Mouse (Mus musculus) limb, embryonic 14.5 days (tissue): ENCODE measurements around the gene C530008M17Rik. TPM values are rescaled to one million over a fixed set of nuclear protein-coding genes. Genes with fewer than 3 reads are reported as not detected.

Experiments used
- ATAC-seq: fragments of 200-750 bp; cut with Nextera tagmentation; 2 replicates; pipeline ENCODE4 v1.8.0; 2017; ENCODE audit warnings: low read depth, moderate number of reproducible peaks, moderate TSS enrichment; ENCODE audit not compliant: low FRiP score
- DNase-seq: peaks from one replicate; pipeline ENCODE4 v3.0.0-alpha.2; 2015; ENCODE audit warnings: low spot score
- H3K27ac ChIP-seq: fragments of 300-500 bp; sonication (generic); replicated peaks from 2 replicates; pipeline ENCODE4 v1.5.1; 2014; ENCODE audit warnings: low read depth, mild to moderate bottlenecking, low read length, moderate library complexity, mixed read lengths
- H3K27me3 ChIP-seq: fragments of 300-500 bp; sonication (generic); 2 replicates; pipeline ENCODE4 v1.6.1; 2014; ENCODE audit warnings: low read length, mixed read lengths; ENCODE audit not compliant: control insufficient read depth, insufficient read depth
- H3K36me3 ChIP-seq: fragments of 300-500 bp; sonication (generic); 2 replicates; pipeline ENCODE4 v1.6.1; 2014; ENCODE audit warnings: mild to moderate bottlenecking, low read length, moderate library complexity, mixed read lengths; ENCODE audit not compliant: control insufficient read depth, insufficient read depth
- H3K4me1 ChIP-seq: fragments of 300-500 bp; sonication (generic); 2 replicates; pipeline ENCODE4 v1.6.1; 2014; ENCODE audit warnings: antibody characterized with exemption, low read length, mixed read lengths; ENCODE audit not compliant: control insufficient read depth, insufficient read depth
- H3K4me2 ChIP-seq: fragments of 300-500 bp; sonication (generic); replicated peaks from 2 replicates; pipeline ENCODE4 v1.6.1; 2014; ENCODE audit warnings: low read depth, mild to moderate bottlenecking, low read length, moderate library complexity; ENCODE audit not compliant: severe bottlenecking
- H3K4me3 ChIP-seq: fragments of 300-500 bp; sonication (generic); replicated peaks from 2 replicates; pipeline ENCODE4 v1.5.1; 2014; ENCODE audit warnings: low read length
- H3K9ac ChIP-seq: fragments of 300-500 bp; sonication (generic); 2 replicates; pipeline ENCODE4 v1.6.1; 2014; ENCODE audit warnings: mild to moderate bottlenecking, low read depth, low read length, moderate library complexity; ENCODE audit not compliant: severe bottlenecking
- H3K9me3 ChIP-seq: fragments of 300-500 bp; sonication (generic); 2 replicates; pipeline ENCODE4 v1.6.1; 2016; ENCODE audit warnings: low read length; ENCODE audit not compliant: control insufficient read depth
- POLR2A ChIP-seq: fragments of 200-500 bp; IDR thresholded peaks from 2 replicates; pipeline ENCODE4 v1.8.0; 2012; ENCODE audit warnings: inconsistent platforms, mild to moderate bottlenecking, moderate library complexity, borderline replicate concordance; ENCODE audit not compliant: insufficient read depth, insufficient read length; ENCODE audit errors: extremely low read depth
- WGBS: fragments of 180-500 bp; shearing (Covaris S2); extraction: QIAGEN DNeasy Blood & Tissue Kit; methylation state at CpG from one replicate; pipeline ENCODE4 v1.1.7; 2014; 5-methylcytosine and 5-hydroxymethylcytosine counted together
- polyA plus RNA-seq, 2 experiments: library from polyadenylated mRNA; depleted of rRNA in 1 of 2; stranded (reverse) in 1 of 2; unstranded in 1 of 2; fragments of >200 nt; fragmentation: Nextera tagmentation in 1 of 2; extraction: Ambion mirVana in 1 of 2; gene quantifications; 2 replicates each; pipeline versions ENCODE4 v1.2.1 to v1.2.3; 2012 to 2014

The C530008M17Rik gene
- polyA plus RNA-seq, 2 experiments = 12.6 to 26.5 TPM

DNA sequence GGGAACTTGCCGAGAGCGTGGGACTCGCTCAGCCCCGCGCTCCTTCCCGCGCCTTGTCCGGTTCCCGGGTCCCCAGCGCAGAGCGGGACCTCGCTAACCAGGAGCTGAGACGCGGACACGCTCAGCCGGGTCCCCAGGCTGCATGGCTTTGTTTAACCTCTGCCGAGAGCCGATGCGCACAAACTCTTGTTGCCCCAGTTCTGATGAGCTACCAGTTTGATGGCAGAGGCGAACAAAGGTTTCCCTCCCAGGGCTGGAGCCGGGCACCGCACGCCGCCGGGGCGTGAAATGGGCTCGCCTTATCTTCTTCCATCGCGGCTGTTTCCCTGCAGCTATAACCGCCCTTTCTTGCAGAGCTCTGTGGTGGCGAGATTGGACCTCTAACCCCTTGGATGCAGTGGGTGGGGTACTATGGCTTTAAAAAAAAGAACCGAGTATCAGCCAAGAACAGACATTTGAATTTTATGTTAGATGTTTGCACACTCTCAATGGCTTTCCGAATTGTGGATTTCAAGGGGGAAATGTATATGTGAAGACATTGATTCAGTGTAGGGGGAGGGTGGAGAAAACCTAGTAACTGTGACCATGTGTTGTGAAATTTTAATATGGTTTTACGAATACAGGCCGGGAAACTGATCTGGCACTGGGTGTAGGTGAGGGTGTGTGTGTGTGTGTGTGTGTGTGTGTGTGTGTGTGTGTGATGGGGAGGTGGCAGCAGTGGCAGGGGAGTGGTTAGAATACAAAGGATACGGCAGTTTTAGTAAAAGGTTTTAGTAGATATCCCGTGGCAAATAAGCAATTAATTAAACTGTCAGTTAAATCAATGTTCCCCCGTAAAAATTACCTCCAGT lies 2.0 kb downstream of the C530008M17Rik start:
- peak overlapping the region; percentile 90 for H3K9ac ChIP-seq
- peak; percentile 25 for DNase-seq
- TF ChIP-seq POLR2A = peak; percentile 56; the same call in 1 of the 2 replicates
- peaks cover 8% of the 10 kb centered on the region for H3K4me1 ChIP-seq
- H3K27me3 ChIP-seq = no peaks in the 10 kb centered on the region
- H3K36me3 ChIP-seq = no peaks in the 10 kb centered on the region
- ATAC-seq = peak; percentile 66
- peak overlapping the region; percentile 96 for H3K4me2 ChIP-seq
- under 1% methylated on average over 38 of the region's 38 CpGs for WGBS
- peak overlapping the region; percentile 83 for H3K27ac ChIP-seq
- no peaks in the 10 kb centered on the region for H3K9me3 ChIP-seq
- peak overlapping the region; percentile 78 for H3K4me3 ChIP-seq

DNA sequence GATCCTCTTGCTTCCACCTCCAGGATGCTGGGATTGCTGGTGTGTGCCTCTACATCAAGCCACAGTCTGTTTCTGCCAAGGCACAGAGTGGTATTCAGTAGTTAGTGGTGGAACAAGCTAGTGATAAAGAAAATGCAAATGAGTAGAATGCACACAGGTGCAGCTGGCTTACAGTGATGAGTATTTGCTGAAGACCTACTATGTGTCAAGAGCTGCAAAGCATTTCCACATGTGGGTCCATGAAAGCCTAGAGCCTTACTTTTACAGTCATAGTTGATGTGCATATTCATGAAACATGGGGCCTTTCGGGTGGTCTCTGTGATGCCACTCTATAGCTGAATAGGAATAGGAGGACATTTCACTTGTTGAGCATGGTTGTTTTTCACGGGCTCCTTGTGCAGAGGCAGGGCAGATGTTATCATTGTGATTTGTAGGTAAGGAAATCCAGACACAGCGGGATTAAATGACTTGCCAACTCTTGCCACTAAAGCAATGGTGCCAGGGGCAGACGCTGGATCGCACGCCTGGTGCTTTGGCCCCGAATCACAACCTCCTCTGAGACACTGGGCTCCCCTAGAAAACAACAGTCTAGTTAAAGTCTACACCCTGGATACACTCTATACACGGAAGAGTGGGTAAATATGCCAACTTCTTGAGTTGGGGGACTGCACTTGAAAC lies 3.8 kb downstream of the C530008M17Rik start:
- H3K4me2 ChIP-seq = no peak overlapping the region
- H3K9me3 ChIP-seq = no peaks in the 10 kb centered on the region
- ATAC-seq (no peak), DNase-seq (no peak)
- 84% methylated on average over 8 of the region's 8 CpGs for WGBS
- H3K9ac ChIP-seq = no peak overlapping the region
- no peaks in the 10 kb centered on the region for H3K27me3 ChIP-seq
- no peak for TF ChIP-seq POLR2A
- no peak overlapping the region for H3K27ac ChIP-seq
- H3K4me3 ChIP-seq = no peak overlapping the region
- no peaks in the 10 kb centered on the region for H3K36me3 ChIP-seq
- H3K4me1 ChIP-seq = peaks cover 8% of the 10 kb centered on the region

DNA sequence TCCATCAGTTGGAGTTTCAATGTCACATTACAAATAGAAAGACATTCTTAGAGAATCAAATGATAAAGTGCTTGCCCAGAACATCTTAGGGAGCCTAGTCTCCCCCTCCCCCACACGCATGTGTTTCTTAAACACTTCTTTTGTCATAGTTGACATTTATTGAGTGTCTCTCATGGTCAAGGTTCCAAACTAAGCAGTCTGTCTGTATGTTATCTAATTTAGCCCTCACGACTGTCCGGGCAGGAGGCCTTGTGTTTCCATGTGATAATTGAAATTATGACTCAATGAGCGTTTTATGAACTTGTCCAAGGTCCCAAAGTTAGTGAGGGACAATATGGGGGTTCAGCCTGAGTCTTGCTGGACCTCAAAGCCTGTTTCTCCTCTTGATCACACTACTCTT lies 5.0 kb downstream of the C530008M17Rik start:
- H3K27me3 ChIP-seq = no peaks in the 10 kb centered on the region
- WGBS = 58% methylated on average over 4 of the region's 4 CpGs
- H3K4me1 ChIP-seq = peaks cover 8% of the 10 kb centered on the region
- TF ChIP-seq POLR2A = no peak
- H3K36me3 ChIP-seq = no peaks in the 10 kb centered on the region
- H3K4me2 ChIP-seq = no peak overlapping the region
- DNase-seq (no peak), ATAC-seq (no peak)
- H3K27ac ChIP-seq = no peak overlapping the region
- H3K9ac ChIP-seq = no peak overlapping the region
- H3K4me3 ChIP-seq = no peak overlapping the region
- no peaks in the 10 kb centered on the region for H3K9me3 ChIP-seq

DNA sequence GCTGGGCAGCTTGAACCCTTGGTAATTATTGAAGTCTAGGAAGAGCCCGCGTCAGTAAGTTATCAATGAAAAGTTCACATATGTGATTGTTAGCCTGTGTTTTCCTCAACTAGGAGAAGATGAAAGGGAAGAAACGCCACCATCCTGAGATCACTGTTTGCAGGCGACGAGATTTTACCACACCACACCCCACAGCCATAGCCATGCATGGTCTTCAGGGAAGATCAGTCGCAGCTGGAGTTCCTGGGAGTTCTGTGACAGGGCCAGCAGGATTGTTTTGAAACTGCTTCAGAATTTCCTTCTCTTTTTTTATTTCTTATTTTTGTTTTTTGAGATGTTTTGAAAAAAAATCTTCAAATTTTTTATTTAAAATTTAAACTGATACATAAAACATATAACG lies 8.6 kb downstream of the C530008M17Rik start:
- WGBS = 71% methylated on average over 7 of the region's 7 CpGs
- H3K36me3 ChIP-seq = no peaks in the 10 kb centered on the region
- H3K9me3 ChIP-seq = no peaks in the 10 kb centered on the region
- H3K27ac ChIP-seq = no peak overlapping the region
- no peak overlapping the region for H3K9ac ChIP-seq
- no peak overlapping the region for H3K4me3 ChIP-seq
- peaks cover 8% of the 10 kb centered on the region for H3K4me1 ChIP-seq
- ATAC-seq = no peak
- H3K4me2 ChIP-seq = no peak overlapping the region
- no peak for TF ChIP-seq POLR2A
- H3K27me3 ChIP-seq = no peaks in the 10 kb centered on the region
- DNase-seq = no peak

DNA sequence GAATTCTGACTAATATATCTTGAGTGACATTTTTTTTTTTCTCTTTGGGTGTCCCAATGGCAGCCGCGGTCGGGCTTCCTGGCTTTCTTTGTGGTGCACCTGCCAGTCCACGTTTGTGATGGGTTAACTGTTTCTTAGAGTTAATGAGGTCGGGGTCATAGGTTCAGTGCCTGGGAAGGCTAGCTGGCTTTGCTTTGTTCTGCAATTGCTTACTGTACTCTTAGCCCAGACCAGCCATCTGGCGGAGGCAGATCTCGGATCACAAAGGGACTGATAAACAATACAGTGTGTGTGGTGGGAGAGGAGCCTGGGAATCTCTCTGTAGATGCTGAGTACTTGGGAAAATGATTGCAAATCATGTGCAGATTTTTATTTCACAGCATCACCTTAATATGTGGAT lies 9.1 kb downstream of the C530008M17Rik start:
- Histone ChIP-seq H3K4me1 (peaks cover 8% of the 10 kb centered on the region), H3K27me3 (no peaks in the 10 kb centered on the region), H3K4me2 (no peak overlapping the region), H3K9ac (no peak overlapping the region), H3K9me3 (no peaks in the 10 kb centered on the region), H3K27ac (no peak overlapping the region), H3K36me3 (no peaks in the 10 kb centered on the region), H3K4me3 (no peak overlapping the region)
- no peak for DNase-seq
- WGBS = 19% methylated on average over 7 of the region's 7 CpGs
- TF ChIP-seq POLR2A = no peak
- ATAC-seq = no peak
